Mouse (Mus musculus) spleen, adult 2 months (tissue): Measurements from ENCODE around the gene Akap5.

ENCODE experiments used
- CTCF ChIP-seq: fragments of 200-500 bp; IDR thresholded peaks from 2 replicates; pipeline ENCODE4 v1.5.1; 2011; ENCODE audit warnings: mild to moderate bottlenecking, inconsistent platforms; ENCODE audit not compliant: insufficient read depth, insufficient read length, insufficient replicate concordance; ENCODE audit errors: extremely low read depth
- POLR2A ChIP-seq: fragments of 200-500 bp; IDR thresholded peaks from 2 replicates; pipeline ENCODE4 v1.6.1; 2011; ENCODE audit warnings: low read depth, low read length, inconsistent platforms

DNA sequence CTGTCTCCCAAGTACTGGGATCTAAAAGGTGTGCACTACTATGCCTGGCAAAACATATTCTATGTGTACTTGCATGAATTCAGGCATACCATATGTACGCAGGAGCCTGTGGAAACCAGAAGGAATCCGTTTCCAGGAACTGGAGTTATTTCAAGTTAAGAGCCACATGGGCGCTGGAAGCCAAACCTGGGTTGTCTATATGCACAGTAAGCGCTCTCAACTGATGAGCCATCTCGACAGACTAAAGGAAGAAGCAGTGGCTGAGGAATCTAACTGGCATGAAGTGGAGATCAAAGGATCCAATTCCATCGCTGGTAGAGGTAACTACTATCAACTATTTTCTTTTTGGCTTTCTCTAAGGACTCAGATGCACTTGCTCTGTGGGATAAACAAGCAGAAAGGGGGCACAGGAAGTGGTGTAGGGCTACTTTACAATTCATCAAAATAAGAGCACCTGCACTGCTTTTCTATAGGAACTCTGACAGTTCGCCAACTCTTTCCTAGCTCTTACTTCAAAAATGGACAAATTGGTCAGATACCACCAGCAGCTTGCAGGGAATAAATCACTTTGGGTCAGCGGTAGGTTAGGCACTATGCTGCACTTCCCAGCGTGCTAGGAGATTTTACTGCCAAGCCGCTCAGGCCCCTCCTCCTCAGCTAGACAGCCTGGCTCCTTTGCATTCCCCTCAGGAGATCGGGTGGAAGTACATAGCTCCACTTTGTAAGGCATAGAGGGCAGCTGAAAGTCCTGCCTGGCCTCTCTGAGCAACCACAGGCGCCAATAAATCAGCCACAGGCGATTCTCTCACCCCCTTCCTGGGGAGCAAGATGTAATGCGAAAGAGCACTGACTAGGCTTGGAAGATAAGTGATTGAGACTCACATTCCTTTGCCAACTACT, 42.7 kb downstream of the Akap5 start:
- TF ChIP-seq CTCF: no peak
- no peak for TF ChIP-seq POLR2A
